Mouse (Mus musculus): ENCODE results near the gene Hao1.

Gene Hao1

DNA sequence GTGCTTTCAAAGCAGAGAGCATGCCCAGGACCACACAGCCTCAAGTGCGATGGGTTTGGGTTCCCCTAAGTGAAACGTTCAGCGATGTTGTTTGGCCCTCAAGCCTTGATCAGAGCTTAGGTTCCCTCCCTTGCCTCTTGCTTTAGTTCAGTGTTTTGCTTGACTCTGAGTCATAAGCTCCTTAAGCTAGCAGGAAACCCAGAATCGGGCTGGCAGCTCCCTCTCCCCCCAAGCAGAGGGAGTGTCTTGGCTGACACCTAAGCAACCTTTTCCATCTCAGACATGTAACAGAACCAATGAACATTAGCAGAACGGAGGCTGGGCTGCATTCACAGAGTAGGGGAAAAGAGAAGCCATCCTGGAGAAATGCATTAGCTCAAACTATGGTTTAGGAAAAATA, 93.3 kb downstream of the Hao1 start:
- DNase-seq, result no peak

DNA sequence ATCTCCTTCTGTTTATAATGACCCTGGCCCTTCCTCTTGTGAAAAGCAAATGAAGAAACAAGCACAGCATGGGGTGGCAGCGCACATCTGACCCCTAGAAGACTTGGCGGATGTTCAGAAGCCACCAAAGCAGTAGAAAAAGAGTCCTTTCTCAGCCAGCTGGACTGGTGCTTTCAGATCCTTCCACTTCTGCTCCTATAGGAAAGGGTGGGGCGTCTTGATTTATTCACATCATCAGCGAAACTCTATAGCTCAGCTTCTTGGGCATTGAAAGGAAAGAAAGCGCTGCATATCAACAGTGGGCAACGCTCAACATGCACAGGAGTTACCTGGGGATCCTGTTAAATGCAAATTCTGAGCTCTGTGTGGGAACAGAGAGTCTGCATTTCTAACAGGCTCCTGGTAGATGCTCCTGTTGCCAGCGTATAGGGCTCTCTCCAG, 98.1 kb downstream of the Hao1 start:
- DNase-seq, result no peak

DNA sequence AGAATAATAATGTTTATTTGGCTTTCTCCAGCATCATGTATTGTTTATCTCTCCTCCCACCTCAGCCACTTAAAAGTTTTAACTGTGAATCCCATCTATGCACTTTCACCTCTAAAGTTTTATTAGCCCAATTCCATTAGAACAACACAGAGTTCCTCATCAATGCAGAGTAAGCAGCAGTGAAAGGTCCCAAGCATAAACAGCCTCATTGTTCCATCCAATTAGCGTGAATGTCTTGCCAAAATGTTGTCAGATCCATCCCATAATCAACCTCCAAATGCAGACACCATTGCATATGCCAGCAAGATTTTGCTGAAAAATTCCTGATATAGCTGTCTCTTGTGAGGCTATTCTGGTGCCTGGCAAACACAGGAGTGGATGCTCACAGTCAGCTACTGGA, 101.4 kb downstream of the Hao1 start:
- no peak for DNase-seq

DNA sequence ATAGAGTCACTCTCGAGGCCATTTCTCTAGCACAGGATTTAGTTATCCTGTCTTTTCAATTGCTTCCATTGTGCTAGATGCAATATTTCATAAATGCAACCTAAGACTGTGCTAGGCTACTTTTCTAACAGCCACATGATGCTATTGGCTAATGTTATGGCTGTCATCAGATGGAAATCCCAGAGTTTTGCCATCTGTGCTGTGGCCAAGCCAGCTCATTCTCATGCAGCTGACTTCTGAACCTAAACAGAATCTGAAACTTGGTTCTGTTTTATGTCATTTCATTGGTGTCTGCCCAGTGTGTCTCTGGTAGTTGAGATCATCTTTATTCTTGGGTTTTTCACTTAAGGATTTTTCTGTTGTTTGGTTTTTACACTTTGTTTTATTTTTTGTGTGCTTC, 103.2 kb downstream of the Hao1 start:
- no peak for DNase-seq

Measured in right cerebral cortex, postnatal 25 days (tissue).